Mouse (Mus musculus): Measurements from ENCODE around the gene Oaf.

The Oaf gene

DNA sequence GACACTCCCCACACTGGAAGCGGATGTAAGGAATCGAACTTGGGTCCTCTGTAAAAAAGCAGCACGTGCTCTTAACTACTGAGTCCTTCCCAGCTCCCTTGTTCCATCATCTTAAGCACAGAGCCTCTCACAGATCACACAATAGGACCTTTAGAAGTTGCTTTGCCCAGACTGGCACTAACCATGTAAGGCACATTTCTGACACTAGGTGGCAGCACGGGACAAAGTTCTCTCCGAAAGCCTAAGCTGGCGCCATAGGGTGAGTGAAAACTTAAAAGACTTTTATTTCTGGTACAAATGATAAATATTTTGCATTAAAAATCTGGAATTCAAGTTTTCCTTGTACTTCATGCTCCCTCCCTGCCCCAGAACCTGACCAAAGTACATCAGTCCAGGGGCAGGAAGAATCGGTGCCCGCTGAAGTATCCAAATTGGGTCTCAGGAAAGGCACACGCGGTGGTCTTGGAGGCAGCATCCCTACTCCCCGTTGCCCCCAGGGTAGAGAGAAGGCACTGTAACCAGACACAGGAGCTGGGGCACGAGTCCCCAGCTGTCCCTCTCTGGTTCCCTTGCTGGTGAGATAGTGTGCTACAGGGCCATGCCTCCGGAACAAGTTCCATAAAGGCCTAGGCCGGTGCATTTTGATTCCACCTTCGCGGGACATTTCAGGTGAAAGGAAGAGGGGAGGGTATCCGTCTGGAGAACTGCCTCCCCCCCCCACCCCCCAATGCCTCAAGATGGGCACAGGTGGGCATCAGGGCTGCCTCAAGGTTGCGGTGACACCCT is 17.9 kb downstream of the Oaf start:
- DNase-seq = peak; percentile 89

- peak; percentile 69 for DNase-seq
Observed at GRCm38 (mm10) chr9:43210771-43211450, 28.8 kb downstream of the Oaf start.

- peak; percentile 67 for DNase-seq
Observed at GRCm38 (mm10) chr9:43210190-43210682, 29.5 kb downstream of the Oaf start, which contains the start of gene Pou2f3. TSS of gene Pou2f3 (minus strand) at chr9:43210369.

- no peak for DNase-seq
Observed at GRCm38 (mm10) chr9:43206022-43206390, 33.7 kb downstream of the Oaf start.

- DNase-seq = no peak
Observed at GRCm38 (mm10) chr9:43205343-43206021, 34.2 kb downstream of the Oaf start.

DNA sequence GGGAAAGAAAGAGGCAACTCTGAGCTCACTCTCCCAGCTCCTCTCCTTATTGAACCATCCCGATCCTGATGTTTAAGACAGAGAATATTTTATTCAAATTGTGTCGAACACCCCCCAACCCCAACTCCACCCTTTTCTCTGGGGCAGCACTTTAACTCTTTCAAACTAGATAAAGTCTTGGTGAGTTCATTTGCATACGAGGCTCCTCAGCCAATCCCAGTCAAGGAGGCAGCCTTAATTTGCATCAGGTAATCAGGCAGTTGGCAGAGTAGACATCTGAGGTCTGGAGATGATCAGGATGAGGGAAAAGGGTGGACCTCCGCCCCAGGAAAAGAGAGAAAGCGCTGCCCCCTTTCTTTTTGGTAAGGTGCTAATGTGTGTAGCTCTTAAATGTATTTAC is 39.5 kb downstream of the Oaf start:
- DNase-seq = no peak

- DNase-seq = no peak
Observed at GRCm38 (mm10) chr9:43194001-43194400, 45.7 kb downstream of the Oaf start.

DNA sequence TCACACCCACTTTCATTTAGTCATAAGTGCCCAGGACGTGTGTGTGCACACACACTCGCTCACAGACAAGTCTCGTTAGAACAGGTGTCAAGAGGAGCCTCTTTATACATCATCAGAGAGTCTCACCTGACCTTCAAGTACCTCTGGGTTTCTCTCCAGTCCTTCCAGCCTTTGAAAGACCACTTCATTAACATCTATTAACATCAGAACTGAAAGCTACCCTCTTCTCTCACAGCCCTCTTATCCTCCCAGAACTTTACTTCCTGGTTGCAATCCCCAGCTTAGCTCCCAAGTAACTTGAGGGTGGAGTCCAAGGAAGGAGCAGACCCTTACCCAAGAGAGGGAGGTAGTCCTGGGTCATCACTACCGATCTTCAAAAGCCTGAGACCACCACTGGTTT is 48.1 kb downstream of the Oaf start:
- no peak for DNase-seq

- no peak for DNase-seq
Observed at GRCm38 (mm10) chr9:43189021-43189356, 50.7 kb downstream of the Oaf start.

DNA sequence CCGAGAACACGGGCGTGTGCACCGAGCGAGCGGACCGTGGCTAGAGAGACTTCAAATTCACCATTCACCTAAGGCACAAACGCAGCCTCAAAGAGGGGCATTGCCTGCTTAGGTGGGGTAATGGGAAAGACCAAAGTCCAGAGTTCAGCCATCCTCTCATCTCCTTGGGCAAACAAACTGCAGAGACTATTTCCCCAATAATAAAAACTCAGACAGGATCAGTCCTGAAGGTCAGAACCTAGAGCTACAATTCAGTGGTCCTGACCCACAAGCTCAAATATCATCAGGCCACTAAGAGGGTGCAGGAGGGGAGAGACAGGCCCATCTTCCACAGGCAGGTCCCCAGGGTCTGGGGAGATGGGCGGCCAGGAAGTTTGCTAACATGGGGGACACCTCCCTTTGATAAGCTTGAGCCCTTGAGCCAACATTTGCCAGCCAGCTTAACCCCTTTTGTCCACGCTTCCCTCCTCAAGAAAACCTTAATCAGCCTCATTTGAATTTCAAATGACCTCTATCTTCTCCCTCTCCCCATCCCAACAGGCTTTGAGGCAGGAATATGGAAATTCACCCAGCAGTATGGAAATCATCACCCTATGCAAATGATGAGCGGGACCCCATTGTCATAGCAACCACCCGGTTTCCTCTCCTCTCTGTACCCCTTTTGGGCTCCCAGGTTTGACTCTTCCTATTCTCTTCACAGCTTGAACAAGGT is 51.2 kb downstream of the Oaf start:
- DNase-seq = no peak

GRCm38 (mm10) chr9:43179614-43180013 is 60.1 kb downstream of the Oaf start:
- no peak for DNase-seq

DNA sequence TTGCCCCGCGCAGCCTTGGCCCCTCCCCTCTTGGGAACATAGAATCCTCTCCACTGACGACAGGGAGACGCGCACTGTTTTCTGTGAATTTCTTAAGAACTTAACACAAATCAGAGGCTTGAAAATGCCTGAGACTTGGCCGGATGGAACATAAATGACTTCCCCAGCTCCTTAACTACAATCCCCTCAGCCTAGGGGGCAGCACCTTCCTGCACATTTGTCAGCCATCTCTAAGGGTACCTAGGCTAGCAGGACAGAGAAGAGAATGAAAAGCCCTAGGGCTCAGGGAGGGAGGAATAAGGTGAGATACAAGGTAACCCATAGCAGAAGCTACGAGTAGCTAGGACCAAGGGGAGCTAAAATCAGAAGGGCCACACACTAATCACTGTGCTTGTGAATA is 61.5 kb downstream of the Oaf start:
- no peak for DNase-seq
